Mouse (Mus musculus): ENCODE results near the gene Ttc41.

Ttc41 gene

DNA sequence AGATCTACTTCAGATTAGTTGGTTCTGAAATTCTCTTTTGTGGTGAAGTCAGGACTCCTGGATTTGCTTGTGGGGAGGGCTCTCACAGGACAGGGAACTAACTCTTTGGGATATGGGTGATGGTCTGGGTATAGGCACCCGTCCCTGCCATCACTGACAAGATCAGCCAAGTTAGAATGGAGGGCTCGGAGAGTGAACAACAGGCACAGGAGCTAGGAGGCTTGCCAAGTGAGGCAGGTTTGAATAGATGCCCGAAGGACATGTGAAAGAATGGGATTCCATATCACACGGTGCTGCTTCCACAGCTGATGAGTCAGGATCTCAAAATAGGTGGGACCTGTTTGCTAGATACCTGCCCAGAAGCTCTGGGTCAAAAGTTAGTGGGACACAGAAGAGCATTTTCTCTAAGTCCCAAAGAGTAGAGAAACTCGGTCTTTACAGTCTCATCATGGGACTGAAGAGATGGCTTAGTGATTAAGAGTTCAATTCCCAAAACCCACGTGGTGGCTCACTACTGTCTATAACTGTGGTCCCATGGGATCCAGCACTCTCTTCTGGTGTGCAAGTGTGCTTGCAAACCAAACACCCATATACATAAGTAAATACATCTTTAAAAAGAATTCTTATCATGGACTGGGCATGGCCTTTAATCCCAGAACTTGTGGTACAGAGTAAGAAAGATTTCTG lies 50.3 kb downstream of the Ttc41 start:
- DNase-seq = no peak

DNA sequence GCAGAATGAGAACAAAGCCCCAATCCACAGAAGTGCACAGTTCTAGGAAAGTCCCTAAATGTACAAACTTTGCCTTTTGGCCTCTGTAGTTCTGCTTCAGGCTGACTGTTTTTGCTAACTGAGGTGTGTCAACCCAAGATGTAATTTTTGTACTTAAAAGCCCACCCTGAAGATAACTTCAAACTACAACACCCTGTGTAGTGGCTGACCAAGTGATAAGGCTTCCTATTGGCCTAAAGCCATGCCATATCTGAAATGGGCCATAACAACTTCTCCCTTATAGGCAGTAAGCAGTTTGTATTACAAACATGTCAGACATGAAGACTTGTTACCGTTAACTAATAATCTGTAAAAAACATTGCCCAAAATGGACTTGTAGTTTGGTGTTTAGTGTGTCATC lies 52.1 kb downstream of the Ttc41 start:
- DNase-seq = no peak

DNA sequence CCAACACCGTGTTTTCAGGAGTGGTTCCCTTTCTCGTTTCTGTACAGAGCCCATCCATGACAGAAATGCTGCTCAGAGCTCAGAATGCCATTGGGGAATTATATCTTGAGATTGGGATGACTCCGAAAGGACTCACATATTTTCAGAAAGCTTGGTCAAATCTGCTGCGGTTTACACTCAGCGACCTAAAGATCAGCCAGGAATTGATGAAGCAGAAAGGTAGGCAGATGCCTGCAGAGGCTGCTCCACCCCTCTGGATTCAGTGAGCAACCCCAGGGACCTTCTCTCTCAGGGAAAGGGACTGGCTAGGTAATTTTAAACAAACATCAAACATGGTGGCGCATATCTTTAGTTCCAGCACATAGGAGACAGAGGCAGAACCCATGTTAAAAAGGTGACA lies 52.6 kb downstream of the Ttc41 start:
- no peak for DNase-seq

- no peak for DNase-seq
These were observed 55.6 kb downstream of the Ttc41 start for GRCm38 (mm10) chr10:86761236-86761635.

DNA sequence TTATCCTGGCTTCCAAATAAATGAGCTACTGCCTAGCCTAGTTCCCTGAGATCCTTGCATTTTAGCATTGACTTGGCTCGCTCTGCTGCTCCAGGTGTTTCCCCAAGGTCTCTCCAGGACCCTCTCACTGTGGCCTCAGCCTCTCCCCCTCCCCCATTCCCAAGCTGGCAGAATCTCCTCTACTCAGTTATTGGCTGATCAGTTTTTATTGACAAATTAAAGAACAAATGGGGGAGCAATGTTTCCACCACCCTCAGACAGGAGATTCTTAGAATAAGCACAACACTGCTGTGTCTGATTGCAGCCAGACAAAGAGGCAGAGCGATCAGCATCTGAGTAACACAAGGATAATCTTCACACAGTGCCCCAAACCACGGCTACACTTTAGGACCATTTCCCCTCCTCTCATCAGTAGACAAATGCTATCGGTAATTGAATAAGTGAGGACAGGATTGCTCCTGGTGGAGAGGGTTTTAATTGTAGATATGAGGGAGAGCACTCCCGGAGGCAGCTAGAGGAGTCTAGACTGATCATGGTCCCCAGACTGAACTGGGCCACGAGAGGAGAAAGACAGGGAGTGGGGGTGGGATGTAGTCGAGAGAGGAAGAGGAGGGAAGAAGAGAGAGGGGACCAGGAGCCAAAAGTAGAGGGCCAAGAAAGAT lies 56.2 kb downstream of the Ttc41 start:
- DNase-seq = no peak

DNA sequence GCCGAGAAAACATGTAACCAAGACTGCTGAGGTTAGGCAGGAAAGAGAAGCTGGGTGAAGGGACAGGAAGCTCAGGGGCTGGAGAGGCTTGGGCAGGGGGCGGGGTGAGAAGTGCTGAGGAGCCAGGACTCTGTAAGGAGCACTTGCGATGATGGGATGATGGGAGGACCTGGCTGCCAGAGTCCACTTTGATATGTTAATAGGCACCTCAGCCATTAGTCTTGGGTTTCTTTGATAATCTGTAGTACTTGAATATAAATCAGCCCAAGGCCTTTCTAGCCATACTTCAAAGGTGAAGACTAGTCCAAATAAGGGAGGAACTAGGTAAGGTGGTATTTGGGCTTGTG lies 56.7 kb downstream of the Ttc41 start:
- no peak for DNase-seq

GRCm38 (mm10) chr10:86763672-86764071 lies 58.1 kb downstream of the Ttc41 start, which contains the start of gene Gm49358:
Gm49358 (plus strand) TSS chr10:86763972.
- no peak for DNase-seq

GRCm38 (mm10) chr10:86765344-86765966 lies 59.8 kb downstream of the Ttc41 start:
- no peak for DNase-seq

- no peak for DNase-seq
These were observed 63.6 kb downstream of the Ttc41 start for GRCm38 (mm10) chr10:86769216-86769615.

- DNase-seq = peak; percentile 14
These were observed 64.2 kb downstream of the Ttc41 start for GRCm38 (mm10) chr10:86769797-86770196.

GRCm38 (mm10) chr10:86771701-86772100 lies 66.1 kb downstream of the Ttc41 start:
- DNase-seq = no peak

GRCm38 (mm10) chr10:86772231-86772631 lies 66.6 kb downstream of the Ttc41 start:
- peak; percentile 10 for DNase-seq

- no peak for DNase-seq
These were observed 67.7 kb downstream of the Ttc41 start for GRCm38 (mm10) chr10:86773360-86773759.

- peak; percentile 11 for DNase-seq
These were observed 70.7 kb downstream of the Ttc41 start for GRCm38 (mm10) chr10:86776281-86776680.

DNA sequence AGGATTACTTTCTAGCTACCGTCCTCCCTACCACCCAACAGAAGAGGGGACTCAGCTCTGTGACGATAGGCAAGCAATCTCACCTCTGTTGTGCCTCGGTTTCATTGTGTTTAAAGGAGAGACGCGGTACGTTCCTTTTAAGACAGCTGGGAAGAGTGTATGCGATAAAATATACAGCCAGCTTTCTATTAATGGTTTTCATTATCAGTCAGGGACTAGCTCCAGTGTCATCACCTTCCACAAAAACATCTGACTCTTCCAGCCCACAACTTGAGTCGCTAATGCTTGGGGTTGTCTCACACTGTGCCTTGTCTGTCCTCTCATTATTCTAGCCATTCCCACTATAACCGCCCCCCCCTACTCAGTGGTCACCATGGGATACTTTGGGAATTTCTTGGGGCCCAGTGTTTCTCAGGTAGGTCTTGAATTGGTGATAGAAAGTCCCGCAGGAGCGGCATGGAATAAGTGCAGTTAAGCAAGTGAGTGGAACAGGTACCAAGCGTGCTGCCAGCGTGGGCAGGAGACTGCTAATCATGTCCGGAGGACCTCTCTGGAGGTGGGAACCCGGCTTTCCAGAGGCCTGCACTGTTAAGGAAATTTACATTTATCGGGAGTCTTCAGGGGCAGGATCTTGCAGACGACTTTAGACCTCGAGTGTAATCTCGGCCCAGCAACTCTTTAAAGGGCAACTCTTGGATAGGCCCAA lies 72.2 kb downstream of the Ttc41 start:
- DNase-seq = no peak

GRCm38 (mm10) chr10:86778398-86779116 lies 72.9 kb downstream of the Ttc41 start, which contains the start of gene Nt5dc3:
Nt5dc3 (plus strand) TSS chr10:86779005.
- DNase-seq = peak; percentile 99

DNA sequence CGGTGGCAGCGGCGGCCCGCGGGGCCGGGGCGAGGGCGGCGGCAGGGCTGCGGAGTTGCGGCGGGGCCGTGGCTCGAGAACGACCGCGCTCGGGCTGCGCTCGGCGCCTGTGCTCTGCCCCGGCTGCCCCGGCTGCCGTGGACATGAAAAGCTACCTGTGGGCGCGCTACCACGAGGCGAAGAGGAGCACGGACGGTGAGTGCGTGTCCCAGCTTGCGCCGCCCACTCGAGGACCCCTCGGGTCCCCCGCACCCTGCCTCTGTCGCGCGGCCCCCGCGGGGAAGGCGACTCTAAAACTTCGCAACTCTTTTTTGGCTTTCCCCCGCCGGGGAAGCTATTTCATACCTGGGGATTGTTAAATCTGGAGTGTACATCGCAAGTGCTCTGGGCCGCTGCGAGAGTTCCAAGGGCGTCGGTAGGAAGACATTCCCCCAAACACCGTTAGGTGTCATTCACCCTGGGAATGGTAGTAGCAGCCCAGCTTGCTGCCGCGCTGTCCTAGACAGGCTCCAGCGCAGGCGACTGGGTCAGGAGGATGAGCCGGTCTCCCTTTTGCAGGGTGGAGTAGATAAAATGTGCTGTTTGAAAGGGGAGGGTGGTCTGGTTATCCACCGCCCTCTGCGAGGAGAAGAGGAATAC lies 73.6 kb downstream of the Ttc41 start:
- peak; percentile 38 for DNase-seq

DNA sequence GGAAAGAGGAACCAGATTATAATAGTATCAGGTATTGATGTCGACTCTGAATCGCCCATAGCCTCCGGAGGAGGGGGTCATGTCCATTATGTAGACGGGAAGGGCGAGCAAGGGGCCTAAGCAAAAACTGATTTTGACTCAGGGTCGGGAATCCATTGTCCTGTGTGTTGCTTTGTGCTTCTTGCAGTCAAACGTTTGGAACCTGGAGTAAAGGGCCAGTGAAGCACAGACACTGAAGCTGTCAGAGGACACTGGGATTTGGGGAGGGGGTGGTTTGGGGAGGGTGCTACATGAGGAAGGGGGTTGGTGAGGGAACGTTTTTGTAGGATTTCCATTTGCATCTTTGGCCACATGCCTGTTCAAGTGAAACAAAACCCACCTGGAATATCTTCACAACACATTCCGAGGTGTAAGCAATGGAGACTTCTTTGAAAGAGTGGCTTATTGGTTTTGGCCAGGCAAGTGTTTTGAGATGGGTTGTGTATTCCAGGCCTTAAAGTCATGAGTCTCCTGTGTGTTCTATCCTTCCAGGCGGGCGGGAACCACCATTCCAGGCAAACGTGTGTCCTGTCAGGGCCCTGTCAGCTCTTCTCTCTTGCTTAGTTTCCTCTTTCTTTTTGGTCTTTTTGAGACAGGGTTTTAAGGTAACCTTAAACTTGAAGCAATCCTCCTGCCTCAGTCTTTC lies 74.3 kb downstream of the Ttc41 start:
- DNase-seq = no peak

DNA sequence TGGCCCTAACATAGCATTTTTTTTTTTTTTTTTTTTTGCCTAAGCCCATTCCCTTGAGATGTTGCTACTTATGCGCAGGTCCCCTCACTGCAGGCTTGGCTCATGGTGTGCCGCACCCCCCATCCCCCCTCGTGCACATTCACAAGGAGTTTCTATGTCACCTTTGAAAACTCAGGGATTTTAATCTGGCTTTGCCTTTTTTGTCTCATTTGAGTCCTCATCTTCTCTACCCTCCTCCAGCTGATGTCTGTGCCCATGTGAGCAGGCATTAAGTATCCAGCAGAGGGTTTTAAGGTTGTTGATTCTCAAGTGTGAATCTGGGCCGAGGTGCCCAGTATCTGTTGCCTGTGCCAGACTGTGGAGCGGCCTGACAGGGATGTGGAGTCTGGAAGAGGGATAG lies 76.0 kb downstream of the Ttc41 start:
- DNase-seq = no peak

DNA sequence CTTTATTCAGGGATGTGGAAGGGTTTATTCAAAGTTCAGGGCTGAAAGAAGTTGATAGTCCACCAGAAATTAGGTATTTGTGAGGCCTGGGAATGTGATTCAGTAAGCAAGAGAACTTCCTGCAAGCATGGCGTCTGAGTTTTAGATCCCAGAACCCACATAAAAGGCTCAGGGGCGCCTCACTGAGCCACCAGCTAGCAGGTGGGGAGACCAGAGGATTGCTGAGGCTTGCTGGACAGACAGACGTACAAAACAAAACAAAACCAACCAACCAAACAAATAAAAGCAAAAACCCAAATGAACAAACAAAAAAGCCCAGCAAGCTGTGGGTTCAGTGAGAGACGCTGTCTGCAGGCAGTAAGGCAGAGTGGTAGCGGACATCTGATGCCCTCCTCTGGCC lies 77.0 kb downstream of the Ttc41 start:
- no peak for DNase-seq

DNA sequence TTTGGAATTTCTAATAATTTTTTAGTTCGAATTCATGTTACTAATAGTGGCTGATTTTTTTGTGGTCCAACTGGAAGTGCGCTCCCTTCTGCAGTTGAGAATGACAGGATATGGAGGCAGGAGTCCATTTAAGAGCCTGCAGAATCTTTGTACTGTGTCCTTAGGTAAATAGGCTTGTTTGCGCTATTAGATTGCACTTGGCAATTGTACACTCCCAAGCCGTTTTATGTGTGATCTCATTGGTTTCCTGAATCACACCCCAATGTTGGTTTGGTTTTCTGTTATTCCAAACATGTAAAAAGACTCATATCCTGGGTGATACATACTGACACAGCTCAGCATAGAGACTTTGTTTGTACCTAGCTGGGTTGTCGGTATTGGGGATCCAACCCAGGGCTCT lies 78.0 kb downstream of the Ttc41 start:
- DNase-seq = no peak

All from lung, postnatal 10 days (tissue).